Mouse (Mus musculus): ENCODE measurements around the gene Bmpr1a.

The Bmpr1a gene

DNA sequence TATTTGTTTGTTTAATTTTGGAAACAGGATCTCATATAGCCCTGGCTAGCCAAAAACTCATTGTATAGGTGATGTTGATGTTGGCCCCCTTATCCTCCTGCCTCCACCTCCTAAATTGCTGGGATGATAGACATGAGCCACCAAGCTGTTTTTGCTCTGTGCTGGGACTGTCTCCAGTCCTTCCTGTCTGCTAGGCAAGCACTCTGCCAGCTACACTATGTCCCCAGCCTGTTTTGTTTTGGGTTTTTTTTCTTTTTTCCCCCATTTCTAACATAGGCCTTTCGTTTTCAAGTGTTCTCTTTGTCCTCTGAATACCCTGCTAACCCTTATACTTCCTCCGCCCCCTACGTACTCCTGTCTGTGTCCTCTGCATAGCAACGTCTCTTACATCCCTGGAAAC is 109.8 kb downstream of the Bmpr1a start:
- TF ChIP-seq POU5F1 (IDR thresholded peaks at IDR 0.05; ENCODE audit: borderline replicate concordance, low read length) (no peak), CTCF (conservative IDR thresholded peaks at IDR 0.05; ENCODE audit: low read length) (no peak), NANOG (IDR thresholded peaks at IDR 0.05; ENCODE audit: borderline replicate concordance, low read length) (no peak)
- peaks cover 10% of the 10 kb centered on the region; the same call in 1 of the 2 replicates for H3K4me1 ChIP-seq (replicated peaks; ENCODE audit: low read depth, low read length)
- H3K4me3 ChIP-seq (replicated peaks; ENCODE audit: low read length), result no peak overlapping the region
- no peaks in the 10 kb centered on the region for H3K9me3 ChIP-seq (ENCODE audit: low read length)
- H3K36me3 ChIP-seq (ENCODE audit: insufficient read depth, low read length), result peaks cover 20% of the 10 kb centered on the region
- H3K27me3 ChIP-seq (ENCODE audit: insufficient read depth, low read length), result peaks cover 10% of the 10 kb centered on the region

DNA sequence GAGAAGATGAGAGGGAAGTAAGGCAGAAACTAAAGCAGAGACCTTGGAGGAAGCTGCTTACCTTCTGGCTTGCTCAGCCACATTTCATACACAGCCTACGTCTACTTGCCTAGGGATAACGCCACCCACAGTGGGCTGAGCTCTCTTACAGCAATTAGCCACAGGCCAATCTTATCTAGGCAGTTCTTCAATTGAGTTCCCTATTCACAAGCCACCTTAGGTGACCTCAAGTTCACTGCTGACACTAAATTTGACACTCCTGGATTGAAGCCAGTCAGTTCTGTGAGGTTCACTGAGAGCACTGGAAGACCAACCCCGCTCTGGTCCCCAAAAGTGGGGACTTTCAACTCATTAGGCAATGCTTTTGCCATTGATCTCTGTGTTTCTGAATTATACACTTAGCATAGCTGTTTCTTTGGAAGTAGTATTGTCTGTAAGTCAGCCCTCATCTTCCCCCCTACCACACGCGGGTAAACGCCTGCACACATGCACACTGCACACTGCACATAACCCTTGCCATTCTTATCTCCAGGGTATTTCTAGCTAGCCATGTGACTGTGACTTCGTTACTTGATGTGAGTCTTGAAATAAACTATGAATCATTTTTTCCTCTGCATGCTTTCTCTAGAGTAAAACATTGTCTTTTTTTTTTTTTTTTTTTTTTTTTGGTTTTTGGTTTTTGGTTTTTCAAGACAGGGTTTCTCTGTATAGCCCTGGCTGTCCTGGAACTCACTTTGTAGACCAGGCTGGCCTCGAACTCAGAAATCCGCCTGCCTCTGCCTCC is 120.0 kb downstream of the Bmpr1a start:
- H3K4me3 ChIP-seq (replicated peaks; ENCODE audit: low read length), result no peak overlapping the region
- H3K4me1 ChIP-seq (replicated peaks; ENCODE audit: low read depth, low read length), result peaks cover 40% of the 10 kb centered on the region
- peaks cover 3% of the 10 kb centered on the region; the same call in 1 of the 2 replicates for H3K9me3 ChIP-seq (ENCODE audit: low read length)
- H3K36me3 ChIP-seq (ENCODE audit: insufficient read depth, low read length), result peaks cover 9% of the 10 kb centered on the region
- H3K27me3 ChIP-seq (ENCODE audit: insufficient read depth, low read length), result no peaks in the 10 kb centered on the region
- TF ChIP-seq NANOG (IDR thresholded peaks at IDR 0.05; ENCODE audit: borderline replicate concordance, low read length) (no peak), CTCF (conservative IDR thresholded peaks at IDR 0.05; ENCODE audit: low read length) (no peak), POU5F1 (IDR thresholded peaks at IDR 0.05; ENCODE audit: borderline replicate concordance, low read length) (no peak)

DNA sequence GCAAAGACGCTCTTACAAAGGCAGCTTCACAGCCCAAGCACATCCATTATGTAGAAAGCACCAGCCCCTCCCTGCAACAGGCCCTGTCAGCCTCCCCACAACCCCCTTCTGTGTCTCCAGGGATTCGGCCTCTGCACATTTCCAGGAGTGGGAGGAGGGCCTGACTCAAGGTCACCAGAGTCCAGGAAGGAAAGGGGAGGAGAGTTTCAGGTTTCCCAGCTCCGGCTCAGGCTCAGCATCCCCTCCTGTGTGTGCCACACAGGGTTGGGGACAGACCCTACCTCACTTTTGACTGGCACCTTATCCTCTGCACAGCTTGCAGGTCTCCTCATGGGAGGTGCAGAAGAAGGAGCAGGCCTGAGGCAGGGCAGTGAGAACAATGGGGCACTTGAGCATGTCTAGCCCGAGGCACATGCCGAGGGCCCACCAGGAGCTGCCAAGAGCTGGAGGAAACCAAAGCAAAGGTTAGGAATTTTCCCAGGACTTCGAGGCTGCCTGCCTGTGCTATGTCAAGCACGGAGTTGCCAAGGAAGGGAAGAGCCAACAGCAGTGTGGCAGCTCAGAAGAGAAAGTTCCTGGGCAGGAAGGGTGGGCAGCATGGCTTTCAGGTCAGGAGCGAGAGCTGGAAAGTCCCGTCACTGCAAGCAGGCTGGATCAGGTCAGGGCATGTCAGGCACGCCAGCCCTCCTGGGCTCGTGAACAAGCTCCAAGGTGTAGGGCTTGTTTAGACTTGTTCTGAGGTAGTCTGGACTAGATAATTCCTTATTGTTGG is 124.4 kb downstream of the Bmpr1a start:
- Histone ChIP-seq H3K36me3 (ENCODE audit: insufficient read depth, low read length) (peaks cover 9% of the 10 kb centered on the region), H3K4me1 (replicated peaks; ENCODE audit: low read depth, low read length) (peaks cover 82% of the 10 kb centered on the region), H3K9me3 (ENCODE audit: low read length) (no peaks in the 10 kb centered on the region), H3K27me3 (ENCODE audit: insufficient read depth, low read length) (no peaks in the 10 kb centered on the region; the same call in 1 of the 2 replicates), H3K4me3 (replicated peaks; ENCODE audit: low read length) (peak overlapping the region; percentile 78)
- no peak for TF ChIP-seq CTCF (conservative IDR thresholded peaks at IDR 0.05; ENCODE audit: low read length)
- no peak for TF ChIP-seq POU5F1 (IDR thresholded peaks at IDR 0.05; ENCODE audit: borderline replicate concordance, low read length)
- no peak for TF ChIP-seq NANOG (IDR thresholded peaks at IDR 0.05; ENCODE audit: borderline replicate concordance, low read length)

DNA sequence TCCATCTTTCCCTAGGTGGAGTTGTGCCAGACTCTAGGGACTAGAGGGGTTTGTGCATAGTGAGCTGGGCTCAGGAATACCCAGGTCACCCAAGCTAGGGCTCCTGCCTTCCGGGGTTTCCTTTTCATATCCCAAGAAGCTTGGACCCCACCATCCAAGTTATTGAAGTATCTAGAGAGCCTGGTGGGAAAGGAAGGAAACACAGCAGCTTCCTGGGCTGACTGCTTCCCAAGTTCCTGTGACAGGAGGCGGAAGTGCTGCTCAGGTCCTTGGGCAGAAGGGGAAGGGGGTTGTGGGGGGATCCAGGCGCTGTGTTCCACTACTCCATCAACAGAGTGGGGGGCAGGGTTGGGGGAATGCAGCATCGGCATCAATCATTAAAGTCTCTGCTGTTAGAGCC is 126.0 kb downstream of the Bmpr1a start:
- H3K27me3 ChIP-seq (ENCODE audit: insufficient read depth, low read length), result no peaks in the 10 kb centered on the region; the same call in 1 of the 2 replicates
- H3K4me3 ChIP-seq (replicated peaks; ENCODE audit: low read length), result no peak overlapping the region; the same call in 1 of the 2 replicates
- H3K4me1 ChIP-seq (replicated peaks; ENCODE audit: low read depth, low read length), result peaks cover 94% of the 10 kb centered on the region
- no peaks in the 10 kb centered on the region for H3K9me3 ChIP-seq (ENCODE audit: low read length)
- no peak for TF ChIP-seq POU5F1 (IDR thresholded peaks at IDR 0.05; ENCODE audit: borderline replicate concordance, low read length)
- TF ChIP-seq NANOG (IDR thresholded peaks at IDR 0.05; ENCODE audit: borderline replicate concordance, low read length), result no peak
- TF ChIP-seq CTCF (conservative IDR thresholded peaks at IDR 0.05; ENCODE audit: low read length), result no peak
- H3K36me3 ChIP-seq (ENCODE audit: insufficient read depth, low read length), result peaks cover 9% of the 10 kb centered on the region

DNA sequence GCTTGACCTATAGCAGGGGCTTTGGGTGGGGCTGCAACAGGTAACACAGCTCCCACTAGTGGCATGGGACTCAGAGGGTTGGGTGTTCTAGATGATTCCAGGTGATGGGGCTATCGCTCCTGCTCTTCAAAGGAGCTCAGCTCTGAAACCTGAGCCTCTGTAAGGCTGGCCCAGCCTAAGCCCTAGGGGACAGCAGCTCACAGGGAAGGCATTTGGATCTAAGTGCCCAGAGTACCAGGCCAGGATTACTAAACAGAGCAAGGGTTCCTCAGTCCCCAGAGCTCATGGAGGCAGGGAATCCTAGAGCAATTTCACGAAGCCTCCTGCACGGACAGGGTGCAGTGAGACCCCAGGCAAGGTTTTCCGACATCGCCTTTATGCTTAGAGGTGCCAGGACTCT is 127.2 kb downstream of the Bmpr1a start:
- Histone ChIP-seq H3K27me3 (ENCODE audit: insufficient read depth, low read length) (no peaks in the 10 kb centered on the region; the same call in 1 of the 2 replicates), H3K4me3 (replicated peaks; ENCODE audit: low read length) (peak overlapping the region; percentile 48), H3K36me3 (ENCODE audit: insufficient read depth, low read length) (0 out of 2 replicates have a peak, but pooled peaks cover 2% of the 10 kb centered on the region), H3K9me3 (ENCODE audit: low read length) (no peaks in the 10 kb centered on the region), H3K4me1 (replicated peaks; ENCODE audit: low read depth, low read length) (peaks cover 95% of the 10 kb centered on the region)
- TF ChIP-seq CTCF (conservative IDR thresholded peaks at IDR 0.05; ENCODE audit: low read length), result no peak
- TF ChIP-seq POU5F1 (IDR thresholded peaks at IDR 0.05; ENCODE audit: borderline replicate concordance, low read length), result no peak
- TF ChIP-seq NANOG (IDR thresholded peaks at IDR 0.05; ENCODE audit: borderline replicate concordance, low read length), result no peak

DNA sequence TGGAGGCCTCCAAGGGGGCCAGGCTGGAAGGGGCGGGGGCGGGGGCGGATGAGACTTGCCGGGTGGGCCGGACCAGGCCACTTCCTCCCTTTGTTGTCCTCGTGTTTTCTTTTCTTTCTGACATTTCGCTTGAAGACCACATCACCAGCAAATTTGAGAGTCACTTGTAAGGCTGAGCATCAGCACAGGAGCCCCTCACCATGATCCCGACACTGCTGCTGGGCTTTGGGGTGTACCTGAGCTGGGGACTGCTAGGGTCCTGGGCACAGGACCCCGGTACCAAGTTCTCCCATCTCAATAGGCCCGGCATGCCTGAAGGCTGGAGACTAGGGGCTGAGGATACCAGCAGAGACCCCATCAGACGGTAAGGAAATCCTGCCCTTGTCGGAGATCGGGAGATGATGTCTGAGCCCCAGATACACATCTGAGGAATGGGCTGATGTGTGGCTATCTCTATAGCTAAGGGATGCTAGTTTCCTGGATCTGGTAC is 127.7 kb downstream of the Bmpr1a start, which contains the start of gene Mmrn2:
TSS of gene Mmrn2 (plus strand) at position 51 of the 490 bp plus-strand sequence.
- H3K4me3 ChIP-seq (replicated peaks; ENCODE audit: low read length), result peak within 1 kb of the TSS; percentile 48
- no peaks in the 10 kb centered on the region for H3K9me3 ChIP-seq (ENCODE audit: low read length)
- H3K36me3 ChIP-seq (ENCODE audit: insufficient read depth, low read length), result no peaks in the 10 kb centered on the region
- no peaks in the 10 kb centered on the region; the same call in 1 of the 2 replicates for H3K27me3 ChIP-seq (ENCODE audit: insufficient read depth, low read length)
- no peak for TF ChIP-seq NANOG (IDR thresholded peaks at IDR 0.05; ENCODE audit: borderline replicate concordance, low read length)
- TF ChIP-seq CTCF (conservative IDR thresholded peaks at IDR 0.05; ENCODE audit: low read length), result no peak
- TF ChIP-seq POU5F1 (IDR thresholded peaks at IDR 0.05; ENCODE audit: borderline replicate concordance, low read length), result no peak
- peaks cover 92% of the 10 kb centered on the region for H3K4me1 ChIP-seq (replicated peaks; ENCODE audit: low read depth, low read length)

DNA sequence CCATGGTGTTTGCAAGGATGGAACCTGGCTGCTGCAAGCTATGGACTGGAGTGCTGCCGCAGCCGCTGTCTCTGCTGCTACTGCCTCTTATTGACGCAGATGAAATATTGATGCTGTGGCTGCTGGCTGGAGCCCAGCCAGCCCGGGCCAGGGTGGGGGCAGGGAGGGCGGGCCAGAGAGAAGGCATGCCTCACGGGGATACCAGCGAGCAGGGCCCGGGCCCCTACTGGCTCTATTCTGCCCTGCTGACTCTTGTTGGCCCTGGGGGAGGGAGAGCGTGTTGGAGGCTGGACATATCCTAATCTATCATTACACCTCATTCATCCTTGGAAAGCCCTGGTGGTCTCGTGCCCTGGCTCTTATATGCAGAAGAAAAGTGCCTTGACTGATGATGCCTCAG is 128.6 kb downstream of the Bmpr1a start, which contains the start of gene Sncg:
TSS of gene Sncg (minus strand) at position 213 of the 400 bp plus-strand sequence.
- Histone ChIP-seq H3K4me1 (replicated peaks; ENCODE audit: low read depth, low read length) (peaks cover 87% of the 10 kb centered on the region), H3K9me3 (ENCODE audit: low read length) (no peaks in the 10 kb centered on the region), H3K27me3 (ENCODE audit: insufficient read depth, low read length) (no peaks in the 10 kb centered on the region; the same call in 1 of the 2 replicates), H3K4me3 (replicated peaks; ENCODE audit: low read length) (peak within 1 kb of the TSS; percentile 48), H3K36me3 (ENCODE audit: insufficient read depth, low read length) (no peaks in the 10 kb centered on the region)
- TF ChIP-seq NANOG (IDR thresholded peaks at IDR 0.05; ENCODE audit: borderline replicate concordance, low read length), result no peak
- TF ChIP-seq POU5F1 (IDR thresholded peaks at IDR 0.05; ENCODE audit: borderline replicate concordance, low read length), result no peak
- no peak for TF ChIP-seq CTCF (conservative IDR thresholded peaks at IDR 0.05; ENCODE audit: low read length)

DNA sequence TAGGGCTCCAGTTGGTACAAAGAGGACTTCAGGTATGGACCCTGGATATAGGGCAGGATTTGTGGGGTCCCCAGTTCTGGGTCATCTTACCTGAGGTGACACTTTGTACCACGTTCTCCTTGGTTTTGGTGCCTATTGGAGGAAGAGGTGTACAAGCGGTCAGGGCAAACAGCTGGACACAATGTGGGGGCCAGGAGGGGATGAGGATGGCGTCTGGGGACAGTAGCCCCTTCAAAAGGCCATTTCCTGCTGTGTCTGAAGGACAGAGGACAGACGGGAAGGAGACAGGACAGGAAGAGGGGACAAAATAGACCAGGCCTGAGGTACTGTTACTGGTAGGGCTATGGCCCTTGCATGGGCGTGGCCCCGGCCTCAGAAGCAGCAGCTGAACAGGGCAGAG is 129.6 kb downstream of the Bmpr1a start:
- TF ChIP-seq CTCF (conservative IDR thresholded peaks at IDR 0.05; ENCODE audit: low read length) (no peak), POU5F1 (IDR thresholded peaks at IDR 0.05; ENCODE audit: borderline replicate concordance, low read length) (no peak), NANOG (IDR thresholded peaks at IDR 0.05; ENCODE audit: borderline replicate concordance, low read length) (no peak)
- no peaks in the 10 kb centered on the region for H3K36me3 ChIP-seq (ENCODE audit: insufficient read depth, low read length)
- H3K27me3 ChIP-seq (ENCODE audit: insufficient read depth, low read length), result no peaks in the 10 kb centered on the region; the same call in 1 of the 2 replicates
- H3K9me3 ChIP-seq (ENCODE audit: low read length), result no peaks in the 10 kb centered on the region
- peaks cover 82% of the 10 kb centered on the region for H3K4me1 ChIP-seq (replicated peaks; ENCODE audit: low read depth, low read length)
- peak overlapping the region; percentile 20; the same call in 1 of the 2 replicates for H3K4me3 ChIP-seq (replicated peaks; ENCODE audit: low read length)
